Mouse (Mus musculus) gastrocnemius, adult 18-20 months (tissue): ENCODE measurements around the gene Syt7. TPM values are rescaled to one million over a fixed set of nuclear protein-coding genes. Genes with fewer than 3 reads are reported as not detected.

Experiments used
- DNase-seq: peaks from one replicate; pipeline ENCODE4 v3.0.0; 2021; ENCODE audit warnings: low spot score
- total RNA-seq, 2 experiments: library from RNA; stranded (reverse); gene quantifications; 2 replicates each; pipeline ENCODE4 v1.2.3; 2021

Syt7 gene
- total RNA-seq, 2 experiments from 2014 or later, result 1.5 TPM

DNA sequence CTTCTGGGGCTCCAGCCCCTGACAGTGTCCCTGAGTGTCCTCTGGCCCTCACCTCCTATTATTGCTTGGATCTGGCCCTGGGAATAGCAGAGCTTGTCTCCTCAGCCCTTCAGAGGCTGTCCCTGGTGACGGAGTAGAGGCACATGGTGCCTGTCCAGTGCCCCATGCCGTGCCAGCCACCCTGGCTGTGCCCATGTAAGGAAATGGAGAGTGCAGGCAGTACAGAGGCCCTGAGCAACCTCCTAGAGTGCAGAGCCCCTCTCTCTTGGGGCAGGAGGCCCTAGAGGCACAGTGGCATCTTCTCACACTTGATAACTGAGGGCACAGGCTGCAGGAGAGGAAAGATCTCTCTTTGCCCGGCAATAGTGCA is 66.5 kb downstream of the Syt7 start:
- no peak for DNase-seq

GRCm38 (mm10) chr19:10456752-10457483 is 68.0 kb downstream of the Syt7 start, which contains the start of gene Lrrc10b:
Gene Lrrc10b (minus strand): TSS chr19:10457473.
- DNase-seq, result peak; percentile 19

- DNase-seq, result no peak
Measured at GRCm38 (mm10) chr19:10457484-10457800, 68.6 kb downstream of the Syt7 start.

DNA sequence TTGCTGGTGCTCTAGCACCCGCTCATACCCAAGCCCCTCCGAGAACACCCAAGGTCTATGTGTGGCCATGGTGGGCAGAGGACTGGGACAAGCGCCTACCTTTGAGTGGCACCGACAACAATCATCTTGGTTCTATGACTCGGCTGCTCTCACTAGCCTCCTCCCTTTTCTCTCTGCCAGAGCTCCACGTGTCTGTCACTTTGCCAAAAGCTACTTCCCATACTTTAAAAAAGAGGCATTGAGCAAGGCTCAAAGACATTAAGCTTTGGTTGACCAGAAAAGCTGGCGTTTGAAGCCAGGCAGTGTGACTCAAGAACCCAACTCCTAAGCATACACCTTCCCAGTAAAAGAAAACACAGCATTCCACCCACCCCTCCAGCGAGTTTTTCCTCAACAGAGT is 69.2 kb downstream of the Syt7 start:
- DNase-seq, result no peak

- no peak for DNase-seq
Measured at GRCm38 (mm10) chr19:10459907-10460306, 71.0 kb downstream of the Syt7 start.

- DNase-seq, result no peak
Measured at GRCm38 (mm10) chr19:10461584-10461983, 72.7 kb downstream of the Syt7 start.

- no peak for DNase-seq
Measured at GRCm38 (mm10) chr19:10464427-10464826, 75.5 kb downstream of the Syt7 start.

- DNase-seq, result no peak
Measured at GRCm38 (mm10) chr19:10469171-10469658, 80.3 kb downstream of the Syt7 start.

GRCm38 (mm10) chr19:10472958-10473357 is 84.1 kb downstream of the Syt7 start:
- DNase-seq, result no peak

DNA sequence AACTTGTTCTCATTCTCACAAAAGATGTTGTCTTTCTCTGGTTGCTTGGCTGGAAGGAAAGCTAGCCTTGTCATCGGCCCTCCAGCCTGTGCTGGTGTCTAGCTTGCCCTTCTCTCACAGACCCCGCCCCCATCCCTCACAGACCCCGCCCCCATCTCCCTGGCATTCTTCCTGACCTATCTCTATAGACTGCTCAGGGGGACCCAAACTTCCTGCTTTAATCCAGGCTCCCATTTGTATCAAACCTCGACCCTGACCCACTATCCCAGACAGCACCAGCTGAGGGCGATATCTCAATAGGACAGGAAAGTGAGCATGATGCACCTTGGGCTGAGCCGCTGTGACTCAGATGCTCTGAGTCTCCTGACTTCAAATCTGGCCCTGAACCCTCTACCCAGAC is 84.9 kb downstream of the Syt7 start:
- no peak for DNase-seq

GRCm38 (mm10) chr19:10479541-10479940 is 90.7 kb downstream of the Syt7 start:
- no peak for DNase-seq

- no peak for DNase-seq
Measured at GRCm38 (mm10) chr19:10482703-10483102, 93.8 kb downstream of the Syt7 start, which contains the start of gene Ppp1r32. Gene Ppp1r32 (minus strand): TSS chr19:10482928.

DNA sequence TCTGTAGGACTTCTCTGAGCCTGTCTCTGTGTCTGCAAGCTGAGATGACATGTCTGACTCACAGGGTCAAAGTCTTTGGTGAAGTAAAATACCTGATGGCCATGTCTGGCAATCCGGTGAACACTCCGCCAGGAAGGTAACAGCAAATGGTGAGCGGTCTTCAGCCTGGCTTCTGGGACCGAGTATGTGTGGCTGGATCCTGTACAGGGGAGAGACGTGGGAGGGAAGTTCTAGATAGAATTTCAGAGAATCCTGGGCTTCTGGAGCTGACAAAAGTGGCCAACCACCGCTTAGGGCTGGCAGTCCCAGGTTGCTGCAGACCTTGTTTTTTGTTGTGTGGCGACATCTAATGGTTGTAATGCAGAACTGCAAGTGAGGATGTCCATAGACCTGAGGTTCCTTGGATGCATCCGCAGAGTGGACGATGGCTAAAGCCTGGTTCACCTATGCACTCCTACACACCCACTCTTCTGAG is 97.4 kb downstream of the Syt7 start:
- DNase-seq, result peak; percentile 56

GRCm38 (mm10) chr19:10495670-10496069 is 106.8 kb downstream of the Syt7 start:
- DNase-seq, result no peak

GRCm38 (mm10) chr19:10496976-10497375 is 108.1 kb downstream of the Syt7 start:
- DNase-seq, result no peak

GRCm38 (mm10) chr19:10497512-10498160 is 108.7 kb downstream of the Syt7 start:
- DNase-seq, result no peak

DNA sequence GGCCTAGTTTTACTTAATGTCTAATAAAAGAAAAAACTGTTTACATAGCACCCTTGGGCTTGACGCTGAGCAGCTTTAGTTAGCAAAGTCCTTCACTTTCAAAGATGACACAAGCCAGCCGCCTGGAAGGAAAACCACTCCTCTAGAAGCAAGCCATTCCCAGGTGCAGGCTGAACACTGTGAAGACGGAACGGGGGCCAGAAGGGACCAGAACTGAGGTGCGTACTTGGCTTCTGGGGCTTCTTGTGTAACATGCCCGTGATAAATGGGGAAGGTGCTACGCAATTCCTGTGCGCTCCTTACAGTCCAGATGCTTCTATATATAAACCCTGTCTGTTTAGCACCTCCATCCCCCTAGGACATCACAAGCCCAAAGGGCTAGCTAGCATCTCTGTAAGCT is 111.7 kb downstream of the Syt7 start:
- no peak for DNase-seq

GRCm38 (mm10) chr19:10502571-10502970 is 113.7 kb downstream of the Syt7 start:
- peak; percentile 39 for DNase-seq

Other genes with a start within 250 kb of the Syt7 start
- gene Fads1, start 206.2 kb upstream of the Syt7 start, total RNA-seq, result 1 to 10 TPM; 4.1 to 6.2 TPM
- 10 to 100 TPM; 83.7 to 89.8 TPM for gene Tmem258, start 185.1 kb upstream of the Syt7 start, total RNA-seq
- 1 to 10 TPM; 3.6 to 4.3 TPM for gene Fen1, start 184.9 kb upstream of the Syt7 start, total RNA-seq
- gene Myrf, start 148.3 kb upstream of the Syt7 start, total RNA-seq, result not detected
- 1 to 10 TPM; 8.3 TPM for gene Dagla, start 84.2 kb upstream of the Syt7 start, total RNA-seq
- gene Lrrc10b, start 68.4 kb downstream of the Syt7 start, total RNA-seq, result under 1 TPM; 0.17 to 0.18 TPM
- under 1 TPM; 0.82 to 0.85 TPM for gene Ppp1r32, start 93.8 kb downstream of the Syt7 start, total RNA-seq
- 10 to 100 TPM; 15.4 to 19.8 TPM for gene Cpsf7, start 136.2 kb downstream of the Syt7 start, total RNA-seq
- 10 to 100 TPM; 45.0 to 47.5 TPM for gene Sdhaf2, start 137.1 kb downstream of the Syt7 start, total RNA-seq
- 1 to 10 TPM; 3.0 to 3.2 TPM for gene Tmem216, start 167.1 kb downstream of the Syt7 start, total RNA-seq
- gene Cyb561a3, start 188.1 kb downstream of the Syt7 start, total RNA-seq, result 1 to 10 TPM; 5.5 to 6.6 TPM
- 1 to 10 TPM in 1 of 2 experiments, under 1 TPM in 1; 0.87 to 1.0 TPM for gene Tmem138, start 188.3 kb downstream of the Syt7 start, total RNA-seq
- gene Ddb1, start 216.2 kb downstream of the Syt7 start, total RNA-seq, result 100 to 1,000 TPM; 127 to 132 TPM
- 1 to 10 TPM; 3.2 to 4.6 TPM for gene Tkfc, start 216.6 kb downstream of the Syt7 start, total RNA-seq
- not detected for gene Vwce, start 245.1 kb downstream of the Syt7 start, total RNA-seq